Mouse (Mus musculus) ES-E14 (cell line): Measurements from ENCODE around the gene Rfx4. TPM values are rescaled to one million over a fixed set of nuclear protein-coding genes. Genes with fewer than 3 reads are reported as not detected.

Experiments
- DNase-seq: peaks from one replicate; pipeline ENCODE4 v3.0.0-alpha.2; 2013; ENCODE audit warnings: low read depth, low spot score
- H3K27ac ChIP-seq: 2 replicates; pipeline ENCODE4 v1.5.1; 2012; ENCODE audit warnings: low read depth, mild to moderate bottlenecking, low read length, moderate library complexity, mixed read lengths; ENCODE audit not compliant: poor library complexity, insufficient read depth, severe bottlenecking
- H3K36me3 ChIP-seq: 2 replicates; pipeline ENCODE4 v1.6.1; 2012; ENCODE audit warnings: mild to moderate bottlenecking, low read length, moderate library complexity, mixed read lengths; ENCODE audit not compliant: control insufficient read depth, poor library complexity, insufficient read depth, severe bottlenecking
- H3K4me1 ChIP-seq, 2 experiments: fragments of 150-350 bp in 1 of 2; sonication (generic) in 1 of 2; 2 replicates each; pipeline ENCODE4 v1.6.1; 2012; ENCODE audit warnings: low read length in 2 of 2, mild to moderate bottlenecking in 1 of 2, mixed read lengths in 1 of 2; ENCODE audit not compliant: control insufficient read depth in 2 of 2, insufficient read depth in 2 of 2, poor library complexity in 1 of 2
- H3K4me3 ChIP-seq, 2 experiments: fragments of 150-350 bp in 1 of 2; sonication (generic) in 1 of 2; 2 replicates each; pipeline ENCODE4 v1.5.1; 2012; ENCODE audit warnings: low read length in 2 of 2, low read depth in 1 of 2, mild to moderate bottlenecking in 1 of 2, mixed read lengths in 1 of 2; ENCODE audit not compliant: insufficient read depth in 1 of 2, poor library complexity in 1 of 2, severe bottlenecking in 1 of 2
- H3K9ac ChIP-seq: 2 replicates; pipeline ENCODE4 v1.6.1; 2012; ENCODE audit warnings: low read depth, mild to moderate bottlenecking, low read length, mixed read lengths; ENCODE audit not compliant: poor library complexity, insufficient read depth, severe bottlenecking
- H3K9me3 ChIP-seq: fragments of 150-350 bp; sonication (generic); 2 replicates; pipeline ENCODE4 v1.6.1; 2012; ENCODE audit warnings: low read depth, mild to moderate bottlenecking, low read length; ENCODE audit not compliant: control insufficient read depth, insufficient read depth
- CHD2 ChIP-seq: IDR thresholded peaks from 2 replicates; pipeline ENCODE4 v1.6.1; 2014; ENCODE audit warnings: mild to moderate bottlenecking, low read depth, low read length, inconsistent platforms
- HCFC1 ChIP-seq: IDR thresholded peaks from 2 replicates; pipeline ENCODE4 v1.6.1; 2012; ENCODE audit warnings: low read length, inconsistent platforms, borderline replicate concordance; ENCODE audit not compliant: insufficient read depth
- MAFK ChIP-seq: IDR thresholded peaks from 2 replicates; pipeline ENCODE4 v1.6.1; 2014; ENCODE audit warnings: mild to moderate bottlenecking, low read depth, low read length, inconsistent platforms; ENCODE audit not compliant: insufficient read depth
- ZC3H11A ChIP-seq: IDR thresholded peaks from 2 replicates; pipeline ENCODE4 v1.6.1; 2012; ENCODE audit warnings: low read depth, mild to moderate bottlenecking, inconsistent platforms, low read length, borderline replicate concordance
- ZNF384 ChIP-seq: IDR thresholded peaks from 2 replicates; pipeline ENCODE4 v1.6.1; 2012; ENCODE audit warnings: low read depth, low read length, inconsistent platforms
- in situ Hi-C, 2 experiments: fragments of 600-800 bp; cut with MboI; formaldehyde crosslinking; loops; one replicate each; pipeline ENCODE4 v1.15.1; 2025; ENCODE audit warnings: low sequenced_read_pairs in 2 of 2, inconsistent platforms in 1 of 2; ENCODE audit not compliant: unreplicated experiment in 2 of 2
- total RNA-seq: library from RNA; depleted of rRNA; stranded (reverse); fragments of 300-350 nt; gene quantifications from 2 replicates; pipeline ENCODE4 v1.2.3, GENCODE M21; 2012

The Rfx4 gene
- total RNA-seq, 1 experiment = 0.85 TPM

GRCm38 (mm10) chr10:84785339-84785738 lies 29.5 kb downstream of the Rfx4 start:
- in situ Hi-C loops = no loop called here
- H3K27ac ChIP-seq = no peak overlapping the region
- no peak overlapping the region for H3K9ac ChIP-seq

DNA sequence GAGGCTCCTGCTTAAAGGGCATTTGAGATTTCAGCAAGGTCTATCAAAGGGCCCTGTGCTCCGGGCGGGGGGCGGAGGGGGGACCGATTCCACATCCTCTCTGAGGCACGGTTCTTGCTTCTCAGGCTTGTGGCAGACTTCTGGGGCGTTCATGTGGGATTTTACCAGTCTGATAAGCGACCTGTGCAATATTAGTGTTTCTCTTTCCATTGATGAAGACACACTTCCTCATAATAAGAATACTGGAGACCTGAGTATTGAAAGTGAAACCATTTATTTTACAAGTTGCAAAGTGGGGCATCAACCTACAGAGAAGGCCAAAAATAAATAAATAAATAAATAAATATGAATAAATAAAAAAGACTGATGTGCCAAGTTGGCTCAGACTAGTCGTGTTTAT lies 34.5 kb downstream of the Rfx4 start:
- H3K4me1 ChIP-seq = no peaks in the 10 kb centered on the region
- TF ChIP-seq MAFK (no peak), CHD2 (no peak), ZNF384 (no peak), ZC3H11A (no peak), HCFC1 (no peak)
- DNase-seq = no peak
- in situ Hi-C loops = no loop called here
- no peaks in the 10 kb centered on the region for H3K9me3 ChIP-seq
- no peak overlapping the region for H3K4me3 ChIP-seq
- no peaks in the 10 kb centered on the region for H3K36me3 ChIP-seq
- H3K27ac ChIP-seq = no peak overlapping the region
- H3K9ac ChIP-seq = no peak overlapping the region

More at GRCm38 (mm10) chr10:84785339-84785738, 29.5 kb downstream of the Rfx4 start:
- Histone ChIP-seq H3K4me3 (no peak overlapping the region), H3K9me3 (no peaks in the 10 kb centered on the region), H3K36me3 (no peaks in the 10 kb centered on the region), H3K4me1 (no peaks in the 10 kb centered on the region)
- no peak for TF ChIP-seq ZNF384
- no peak for TF ChIP-seq HCFC1
- TF ChIP-seq MAFK = no peak
- no peak for TF ChIP-seq ZC3H11A
- TF ChIP-seq CHD2 = no peak
- DNase-seq = no peak

DNA sequence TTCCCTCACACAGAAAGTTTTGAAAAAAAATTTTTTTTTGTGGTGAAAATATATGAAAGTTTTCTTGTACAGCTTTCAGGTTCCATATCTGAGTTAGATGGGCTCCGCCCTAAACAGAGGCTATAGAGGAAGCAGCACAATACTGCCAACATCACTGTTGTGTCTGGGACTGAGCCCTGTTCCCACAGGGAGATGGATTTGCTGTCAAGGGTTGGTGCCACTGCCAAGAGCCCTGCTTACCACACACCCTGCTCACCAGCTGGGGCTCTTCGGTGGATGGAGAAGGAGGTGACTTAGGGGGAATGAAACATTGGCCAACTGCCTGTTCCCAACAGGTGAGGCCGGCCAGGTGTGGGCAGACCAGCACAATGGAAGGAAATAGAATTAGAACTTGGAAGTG lies 35.3 kb downstream of the Rfx4 start:
- in situ Hi-C loops = no loop called here

DNA sequence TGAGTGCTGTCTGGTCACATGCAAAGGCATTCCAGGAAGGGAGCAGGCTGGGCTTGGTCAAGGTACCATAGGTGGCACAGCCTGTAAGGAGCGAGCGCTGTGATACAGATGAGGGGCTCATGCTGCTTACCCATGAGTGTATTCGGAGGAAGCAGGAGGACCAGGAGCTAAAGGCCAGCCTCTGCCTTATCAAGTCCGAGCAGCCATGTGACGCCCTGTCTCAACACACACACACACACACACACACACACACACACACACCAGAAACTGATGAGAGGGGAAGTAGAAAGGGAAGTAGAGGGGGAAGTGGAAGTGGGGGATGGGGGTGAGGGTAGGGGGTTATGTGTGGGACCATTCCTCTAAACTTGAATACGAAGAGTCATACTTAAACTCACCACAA lies 45.7 kb downstream of the Rfx4 start:
- Histone ChIP-seq H3K4me1 (no peaks in the 10 kb centered on the region), H3K27ac (no peak overlapping the region), H3K36me3 (no peaks in the 10 kb centered on the region), H3K9ac (no peak overlapping the region), H3K4me3 (no peak overlapping the region), H3K9me3 (no peaks in the 10 kb centered on the region)
- no peak for DNase-seq
- no peak for TF ChIP-seq CHD2
- in situ Hi-C loops = no loop called here

More for the DNA sequence above, 35.3 kb downstream of the Rfx4 start:
- Histone ChIP-seq H3K4me3 (no peak overlapping the region), H3K9ac (no peak overlapping the region), H3K4me1 (no peaks in the 10 kb centered on the region), H3K36me3 (no peaks in the 10 kb centered on the region), H3K9me3 (no peaks in the 10 kb centered on the region), H3K27ac (no peak overlapping the region)
- no peak for DNase-seq
- TF ChIP-seq ZNF384 = no peak
- no peak for TF ChIP-seq ZC3H11A
- no peak for TF ChIP-seq CHD2
- no peak for TF ChIP-seq MAFK
- TF ChIP-seq HCFC1 = no peak

- Histone ChIP-seq H3K36me3 (no peaks in the 10 kb centered on the region), H3K9ac (no peak overlapping the region), H3K4me1 (no peaks in the 10 kb centered on the region), H3K27ac (no peak overlapping the region), H3K4me3 (no peak overlapping the region), H3K9me3 (no peaks in the 10 kb centered on the region)
- TF ChIP-seq ZNF384 = no peak
- TF ChIP-seq CHD2 = no peak
- no peak for TF ChIP-seq MAFK
- no peak for TF ChIP-seq ZC3H11A
- no peak for TF ChIP-seq HCFC1
- in situ Hi-C loops = no loop called here
- no peak for DNase-seq
Observed at GRCm38 (mm10) chr10:84803216-84803844, 47.5 kb downstream of the Rfx4 start.
